In genomic region chr2:52511799-52512198, GRCm38 (mm10) we compare ENCODE assay signal across 11 mouse cellular contexts.
DNase-seq lines count a peak whose midpoint lies in the region; ATAC-seq lines count a peak whose summit lies in the region.
"Had no signal": no experiment of that assay in that cellular context is flagged by ENCODE, and none has a peak within 500 bp of the region (broad histone marks: within the 10 kb centered on the region; RNA-seq: fewer than 3 reads in every experiment).

No protein-coding gene starts in this region.

- H3K27me3 ChIP-seq in neural tube, embryonic 11.5 days (ENCODE audit: control insufficient read depth, insufficient read depth, low read length): no peaks in the 10 kb centered on the region
- H3K27me3 ChIP-seq in forebrain, embryonic 14.5 days (replicated peaks; ENCODE audit: control insufficient read depth, insufficient read depth, low read length): no peaks in the 10 kb centered on the region
- no peaks in the 10 kb centered on the region for H3K27me3 ChIP-seq in midbrain, embryonic 11.5 days (ENCODE audit: control insufficient read depth, insufficient read depth, low read length)
- H3K27me3 ChIP-seq: heart, embryonic 15.5 days had no signal

- H3K9ac ChIP-seq in neural tube, embryonic 11.5 days (ENCODE audit: low read length): no peak overlapping the region
- H3K9ac ChIP-seq in forebrain, embryonic 14.5 days (ENCODE audit: low read length): peak overlapping the region; percentile 40
- peak overlapping the region; percentile 27; the same call in 1 of the 2 replicates for H3K9ac ChIP-seq in midbrain, embryonic 11.5 days (ENCODE audit: low read length)
- H3K9ac ChIP-seq: heart, embryonic 15.5 days; liver, embryonic 14.5 days had no signal

- no peak for ATAC-seq in neural tube, embryonic 11.5 days (ENCODE audit: insufficient read depth, low FRiP score, low TSS enrichment)
- ATAC-seq in forebrain, embryonic 14.5 days: peak; percentile 59
- ATAC-seq in midbrain, embryonic 11.5 days (ENCODE audit: low FRiP score): 0 out of 2 replicates have a peak, but pooled peaks have one; percentile 42
- ATAC-seq: intestine, embryonic 16.5 days had no signal

- no peaks in the 10 kb centered on the region for H3K9me3 ChIP-seq in neural tube, embryonic 11.5 days (ENCODE audit: control insufficient read depth, low read length)
- H3K9me3 ChIP-seq in forebrain, embryonic 14.5 days (replicated peaks; ENCODE audit: control insufficient read depth, low read length): no peaks in the 10 kb centered on the region
- H3K9me3 ChIP-seq in midbrain, embryonic 11.5 days (ENCODE audit: control insufficient read depth, low read length): no peaks in the 10 kb centered on the region
- H3K9me3 ChIP-seq: heart, embryonic 15.5 days had no signal

- DNase-seq in neural tube, embryonic 11.5 days (ENCODE audit: low spot score): peak; percentile 36
- no peak for DNase-seq in neural tube, embryonic 10.5 days (ENCODE audit: extremely low spot score, low spot score)
- DNase-seq in forebrain, embryonic 14.5 days (ENCODE audit: low spot score): peak; percentile 69
- DNase-seq in midbrain, embryonic 11.5 days (ENCODE audit: low spot score, missing footprints): no peak
- peak; percentile 79 for DNase-seq in retina, postnatal 1 day
- DNase-seq in thymus, postnatal 14 days: no peak
- no peak for DNase-seq in gastrocnemius, postnatal 4 days (ENCODE audit: low spot score in 2 of 2)
- no peak for DNase-seq in adrenal gland, adult 8-10 months

- H3K4me1 ChIP-seq in neural tube, embryonic 11.5 days (ENCODE audit: control insufficient read depth, insufficient read depth, low read length): no peaks in the 10 kb centered on the region
- peaks cover 12% of the 10 kb centered on the region for H3K4me1 ChIP-seq in forebrain, embryonic 14.5 days (ENCODE audit: control insufficient read depth, insufficient read depth, low read length)
- peaks cover 6% of the 10 kb centered on the region; the same call in 1 of the 2 replicates for H3K4me1 ChIP-seq in midbrain, embryonic 11.5 days (ENCODE audit: control insufficient read depth, insufficient read depth, low read length)
- H3K4me1 ChIP-seq: heart, embryonic 15.5 days had no signal

- no peak overlapping the region for H3K27ac ChIP-seq in neural tube, embryonic 11.5 days (ENCODE audit: low read depth, low read length)
- H3K27ac ChIP-seq in forebrain, embryonic 14.5 days (ENCODE audit: low read depth, low read length): no peak overlapping the region
- no peak overlapping the region for H3K27ac ChIP-seq in midbrain, embryonic 11.5 days (ENCODE audit: low read depth, low read length)
- H3K27ac ChIP-seq: heart, embryonic 15.5 days; liver, embryonic 14.5 days had no signal

- no peak overlapping the region for H3K4me3 ChIP-seq in neural tube, embryonic 11.5 days (ENCODE audit: low read depth, low read length)
- H3K4me3 ChIP-seq in forebrain, embryonic 14.5 days (ENCODE audit: low read depth, low read length): no peak overlapping the region
- no peak overlapping the region for H3K4me3 ChIP-seq in midbrain, embryonic 11.5 days (ENCODE audit: low read depth, low read length)
- H3K4me3 ChIP-seq: heart, embryonic 15.5 days had no signal

- H3K36me3 ChIP-seq in neural tube, embryonic 11.5 days (ENCODE audit: control insufficient read depth, insufficient read depth, low read length): no peaks in the 10 kb centered on the region
- no peaks in the 10 kb centered on the region for H3K36me3 ChIP-seq in forebrain, embryonic 14.5 days (ENCODE audit: control insufficient read depth, insufficient read depth, low read length)
- no peaks in the 10 kb centered on the region for H3K36me3 ChIP-seq in midbrain, embryonic 11.5 days (ENCODE audit: control insufficient read depth, insufficient read depth, low read length)
- H3K36me3 ChIP-seq: heart, embryonic 15.5 days had no signal

- H3K4me2 ChIP-seq in neural tube, embryonic 11.5 days (ENCODE audit: low read depth): no peak overlapping the region
- H3K4me2 ChIP-seq in forebrain, embryonic 14.5 days (ENCODE audit: low read length): peak overlapping the region; percentile 22
- H3K4me2 ChIP-seq in midbrain, embryonic 11.5 days: peak overlapping the region; percentile 6; the same call in 1 of the 2 replicates
- H3K4me2 ChIP-seq: heart, embryonic 15.5 days had no signal

- 9% methylated on average over 13 of the region's 13 CpGs for WGBS in neural tube, embryonic 11.5 days
- 3% methylated on average over 13 of the region's 13 CpGs for WGBS in forebrain, embryonic 14.5 days
- WGBS in midbrain, embryonic 11.5 days: 23% methylated on average over 13 of the region's 13 CpGs

Comparison
In these comparisons a context has a peak if more than half of its experiments do, and no peak if none do; other contexts are left out.
1. DNase-seq: peak in neural tube, embryonic 11.5 days (single experiment), forebrain, embryonic 14.5 days (single experiment) and retina, postnatal 1 day (single experiment); none in neural tube, embryonic 10.5 days (single experiment), midbrain, embryonic 11.5 days (single experiment), thymus, postnatal 14 days (single experiment), gastrocnemius, postnatal 4 days (0 of 2) and adrenal gland, adult 8-10 months (single experiment).